Mouse (Mus musculus) heart, adult 2 months (tissue): Measurements from ENCODE around the gene Fezf1.

Experiments used
- EP300 ChIP-seq: fragments of 200-500 bp; IDR thresholded peaks from 2 replicates; pipeline ENCODE4 v1.6.1; 2011; ENCODE audit warnings: low read depth, low read length, control low read depth; ENCODE audit not compliant: insufficient read depth
- POLR2A ChIP-seq: fragments of 200-500 bp; IDR thresholded peaks from 2 replicates; pipeline ENCODE4 v1.6.1; 2011; ENCODE audit warnings: mild to moderate bottlenecking, low read depth, low read length, control low read depth; ENCODE audit not compliant: insufficient read depth

GRCm38 (mm10) chr6:23272542-23272941 lies 24.4 kb upstream of the Fezf1 start:
- no peak for TF ChIP-seq POLR2A
- no peak for TF ChIP-seq EP300
